Mouse (Mus musculus): ENCODE results near the gene Tmem222.
A peak's percentile ranks its signal among the peaks of the same experiment; 100 is the strongest.

Tmem222 gene

GRCm38 (mm10) chr4:133285299-133285698 lies 7.7 kb upstream of the Tmem222 start:
- no peak for DNase-seq (ENCODE audit: low spot score)

DNA sequence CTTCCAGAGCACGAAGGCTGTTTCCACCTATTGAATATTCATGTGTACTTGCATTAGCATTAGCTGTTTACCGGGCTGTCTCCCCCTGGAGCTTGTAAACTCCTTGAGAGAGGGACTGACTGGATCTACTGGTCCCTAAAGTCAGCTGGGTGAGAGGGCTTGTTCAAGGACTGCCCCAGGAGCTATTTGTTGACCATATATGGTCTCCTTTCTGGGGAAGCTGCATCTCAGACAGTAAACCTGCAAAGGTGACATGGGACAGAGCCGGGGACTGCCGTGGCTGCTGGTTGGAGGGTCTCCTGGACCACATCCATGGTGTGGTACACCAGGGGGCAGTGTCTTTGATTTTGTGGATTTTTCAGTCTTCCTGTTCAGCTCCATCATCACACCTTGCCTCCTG lies 5.1 kb upstream of the Tmem222 start:
- peak; percentile 59 for DNase-seq (ENCODE audit: low spot score)

- DNase-seq (ENCODE audit: low spot score) = peak; percentile 85
Measured at GRCm38 (mm10) chr4:133281951-133282481, 4.4 kb upstream of the Tmem222 start.

GRCm38 (mm10) chr4:133281513-133281912 lies 3.9 kb upstream of the Tmem222 start:
- DNase-seq (ENCODE audit: low spot score) = no peak

- DNase-seq (ENCODE audit: low spot score) = no peak
Measured at GRCm38 (mm10) chr4:133278482-133278881, 890 bp upstream of the Tmem222 start.

- DNase-seq (ENCODE audit: low spot score) = no peak
Measured at GRCm38 (mm10) chr4:133278067-133278466, 475 bp upstream of the Tmem222 start.

DNA sequence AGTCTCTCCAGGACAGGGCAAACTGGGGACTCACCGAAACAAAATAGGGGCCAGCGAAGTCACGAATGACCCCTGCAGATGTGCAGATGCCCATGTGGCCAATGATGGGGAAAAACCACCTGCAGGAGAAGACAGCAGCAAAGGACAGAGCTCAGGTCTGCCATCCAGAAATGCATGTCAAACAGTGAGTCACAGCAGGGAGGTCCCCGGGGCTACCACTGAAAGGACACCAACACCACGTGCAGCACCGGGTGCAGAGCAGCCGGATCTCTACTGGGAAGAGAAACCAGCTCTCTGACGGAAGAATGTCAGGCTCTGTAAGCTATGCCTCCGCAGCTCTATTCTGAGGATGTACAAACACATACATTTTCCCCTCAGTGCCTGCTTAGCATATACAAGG lies 6.7 kb downstream of the Tmem222 start:
- DNase-seq (ENCODE audit: low spot score) = no peak

DNA sequence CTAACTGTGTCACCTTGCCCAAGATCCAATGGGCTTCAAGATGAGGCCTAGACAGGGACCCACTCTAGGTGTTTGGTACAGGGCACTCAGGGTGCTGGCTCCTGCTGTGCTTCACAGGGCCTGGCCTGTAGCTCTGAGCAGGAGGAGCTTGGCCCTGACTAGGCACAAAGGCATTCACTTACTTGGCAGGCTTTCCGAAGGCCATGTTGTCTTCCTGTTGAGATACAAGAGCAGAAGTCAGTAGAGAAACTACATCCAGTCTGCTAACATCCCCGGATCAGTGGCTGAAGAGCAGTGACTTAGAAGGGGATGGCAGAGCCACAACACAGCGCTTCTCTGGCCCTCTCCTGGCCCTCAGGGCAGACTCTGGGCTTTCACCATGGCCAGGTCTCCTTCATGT lies 8.0 kb downstream of the Tmem222 start:
- DNase-seq (ENCODE audit: low spot score) = no peak

DNA sequence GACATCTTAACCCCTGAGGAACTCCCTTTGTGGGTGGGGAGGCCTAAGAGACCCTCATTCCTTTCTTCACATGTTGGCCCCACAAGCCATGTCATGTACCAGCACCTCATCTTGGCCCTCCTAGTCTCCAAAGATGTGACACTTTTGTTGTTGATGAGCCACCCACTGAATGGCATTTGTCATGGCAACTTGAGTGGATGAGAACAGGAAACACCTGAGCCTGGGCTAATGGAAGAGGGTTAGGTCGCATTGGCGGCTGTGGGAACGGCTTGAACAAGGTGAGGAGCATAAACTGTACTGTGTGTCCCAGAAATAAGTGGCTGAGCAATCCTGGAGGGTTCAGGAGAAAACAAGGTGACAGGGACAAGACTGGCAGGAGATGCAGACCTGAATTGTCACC lies 8.7 kb downstream of the Tmem222 start:
- DNase-seq (ENCODE audit: low spot score) = no peak

GRCm38 (mm10) chr4:133266248-133266880 lies 11.2 kb downstream of the Tmem222 start:
- DNase-seq (ENCODE audit: low spot score) = no peak

DNA sequence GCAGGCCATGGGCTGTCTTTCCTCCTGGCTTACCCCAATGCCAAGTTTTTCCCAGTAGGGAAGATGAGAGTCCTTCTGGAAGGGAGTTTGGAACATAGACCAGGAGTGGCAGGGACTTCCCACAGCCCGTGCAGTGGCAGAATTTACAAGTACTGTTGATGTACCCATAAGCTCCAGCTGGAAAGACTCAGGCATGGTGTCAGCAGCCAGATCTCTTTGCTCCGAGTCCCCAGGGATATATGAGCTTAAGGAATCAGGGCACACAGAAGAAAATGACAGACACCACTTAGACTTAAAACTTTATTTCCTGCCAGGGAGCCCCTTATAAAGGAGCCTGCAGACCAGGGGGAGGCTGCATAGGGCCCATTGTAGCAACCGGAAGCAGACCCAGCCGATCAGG lies 11.8 kb downstream of the Tmem222 start:
- DNase-seq (ENCODE audit: low spot score) = no peak

- no peak for DNase-seq (ENCODE audit: low spot score)
Measured at GRCm38 (mm10) chr4:133265297-133265696, 12.3 kb downstream of the Tmem222 start.

GRCm38 (mm10) chr4:133264559-133264958 lies 13.0 kb downstream of the Tmem222 start:
- no peak for DNase-seq (ENCODE audit: low spot score)

GRCm38 (mm10) chr4:133263756-133264155 lies 13.8 kb downstream of the Tmem222 start:
- no peak for DNase-seq (ENCODE audit: low spot score)

DNA sequence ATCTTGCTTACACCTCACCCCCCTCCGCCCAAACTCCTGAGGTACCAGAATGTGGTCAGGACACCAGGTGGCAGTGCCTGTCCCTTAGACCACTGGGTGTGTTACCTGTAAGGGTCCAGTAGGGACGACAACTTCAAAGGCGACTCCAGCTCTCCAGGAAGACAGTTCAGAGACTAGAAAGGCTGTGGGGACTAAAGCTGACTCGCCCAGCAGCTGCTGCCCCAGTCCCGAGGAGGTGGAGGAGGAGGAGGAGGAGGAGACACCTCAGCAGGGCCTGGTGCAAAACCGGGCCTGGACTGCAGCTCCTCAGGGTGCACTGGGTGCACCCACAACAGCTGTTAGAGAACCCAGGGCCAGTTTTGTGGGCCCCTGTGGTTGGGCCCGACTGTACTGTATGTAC lies 14.7 kb downstream of the Tmem222 start, which contains the start of gene Sytl1:
TSS of gene Sytl1 (minus strand) at position 232 of the 400 bp plus-strand sequence.
- DNase-seq (ENCODE audit: low spot score) = no peak

DNA sequence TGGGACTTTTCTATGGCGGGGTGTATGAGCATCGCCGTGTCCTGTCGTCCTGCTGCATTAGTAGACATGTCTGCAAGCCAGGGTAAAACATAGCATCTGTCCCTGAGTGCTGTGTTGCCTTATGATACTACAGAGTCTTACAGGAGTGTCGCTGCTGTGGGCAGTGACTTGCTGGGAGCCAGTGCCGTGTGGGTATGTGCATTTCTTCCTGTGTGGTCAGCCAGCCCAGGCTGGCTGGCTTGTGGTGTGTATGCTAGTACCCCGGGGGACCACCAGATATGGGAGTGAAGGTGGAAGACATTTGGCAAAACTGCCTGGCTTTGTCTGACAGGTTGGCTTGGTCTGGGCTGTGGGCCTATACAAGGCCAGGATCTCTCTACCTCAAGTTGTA lies 15.2 kb downstream of the Tmem222 start:
- DNase-seq (ENCODE audit: low spot score) = no peak

- no peak for DNase-seq (ENCODE audit: low spot score)
Measured at GRCm38 (mm10) chr4:133261641-133262374, 15.8 kb downstream of the Tmem222 start.

- no peak for DNase-seq (ENCODE audit: low spot score)
Measured at GRCm38 (mm10) chr4:133257798-133258408, 19.7 kb downstream of the Tmem222 start.

DNA sequence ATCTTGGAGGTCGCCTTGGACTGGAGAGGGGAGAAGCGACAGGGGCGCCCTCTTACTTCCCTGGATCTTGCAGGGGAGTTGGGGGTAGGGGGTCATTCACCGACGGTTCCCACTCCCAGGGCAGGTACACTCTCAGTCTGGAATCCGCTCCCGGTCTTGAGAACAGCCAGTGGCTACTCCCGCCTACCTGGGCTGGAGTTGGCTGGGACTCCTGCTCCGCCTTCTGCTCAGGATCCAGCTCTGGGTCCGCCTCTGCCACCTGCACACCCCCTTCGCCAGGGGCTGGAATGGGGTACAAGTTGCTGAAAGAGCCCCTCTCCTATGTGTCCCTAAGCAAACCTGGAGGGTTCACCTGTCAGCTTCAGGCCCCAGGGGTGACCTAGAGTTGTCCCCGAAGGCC lies 20.4 kb downstream of the Tmem222 start:
- DNase-seq (ENCODE audit: low spot score) = no peak

GRCm38 (mm10) chr4:133256820-133257219 lies 20.8 kb downstream of the Tmem222 start:
- DNase-seq (ENCODE audit: low spot score) = no peak

DNA sequence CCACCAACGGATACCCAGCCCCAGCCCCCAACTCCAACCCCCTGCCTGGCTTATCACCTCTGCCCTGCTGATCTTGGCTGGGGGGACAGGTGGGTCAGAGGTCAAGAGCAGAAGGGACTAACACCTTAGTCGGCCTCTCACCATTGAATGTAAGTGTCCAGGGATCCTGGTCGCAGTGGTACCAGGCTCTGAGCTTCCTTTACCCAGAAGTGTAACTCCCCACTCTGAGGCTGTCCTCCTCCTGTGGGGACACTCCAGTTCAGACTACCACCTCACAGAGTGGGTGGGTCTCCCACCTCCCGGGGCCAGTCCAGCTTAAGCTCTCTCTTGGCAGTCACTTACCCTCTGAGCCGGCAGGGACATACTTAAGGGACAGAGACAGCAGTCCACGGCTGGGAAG lies 22.2 kb downstream of the Tmem222 start:
- DNase-seq (ENCODE audit: low spot score) = no peak

- no peak for DNase-seq (ENCODE audit: low spot score)
Measured at GRCm38 (mm10) chr4:133253412-133253811, 24.2 kb downstream of the Tmem222 start.

DNA sequence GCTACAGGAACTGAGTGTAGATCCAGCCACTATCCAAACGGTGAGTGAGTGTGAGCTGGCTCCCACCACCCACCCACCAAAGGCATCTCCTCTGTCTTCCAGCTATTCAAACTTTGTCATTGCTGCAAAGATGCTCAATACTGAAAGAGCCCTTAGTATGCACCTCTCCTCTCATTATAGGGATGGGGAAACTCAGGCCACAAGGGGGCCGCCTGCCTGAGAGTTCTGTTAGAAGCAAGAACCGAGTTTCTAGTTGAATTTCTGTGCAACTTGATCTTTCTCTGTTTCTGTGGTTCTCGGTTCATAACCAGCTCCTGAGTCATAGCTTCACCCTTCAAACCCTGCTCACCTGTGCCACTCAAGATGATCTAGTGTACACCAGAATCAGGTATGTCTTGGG lies 25.5 kb downstream of the Tmem222 start:
- DNase-seq (ENCODE audit: low spot score) = peak; percentile 46

Measured in embryo, embryonic 10.5 days (tissue).